Mouse (Mus musculus): ENCODE data around the gene Aldh1a3. TPM values are rescaled to one million over a fixed set of nuclear protein-coding genes. Genes with fewer than 3 reads are reported as not detected.

Gene Aldh1a3
- polyA plus RNA-seq, 1 experiment from 2014 or later: 29.6 TPM

DNA sequence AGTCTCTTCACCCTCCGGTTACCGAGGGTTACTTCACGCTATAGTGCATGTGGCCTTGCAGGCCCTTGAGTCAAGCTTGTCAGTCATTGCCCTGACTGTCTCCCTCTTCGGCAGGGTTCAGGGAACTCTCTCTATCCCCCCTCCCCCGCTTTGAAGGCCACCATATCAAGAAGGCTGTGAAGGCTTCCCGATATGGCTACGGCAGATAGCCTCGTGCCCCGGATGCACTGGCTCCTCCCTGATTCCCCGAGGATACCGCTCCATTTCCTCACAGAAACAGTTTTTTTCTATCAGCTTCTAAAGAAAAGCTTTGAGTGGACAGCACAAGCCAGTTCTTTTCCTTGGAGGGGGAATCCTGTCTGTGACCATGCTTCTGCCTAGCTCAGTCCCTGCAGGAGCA lies 21.8 kb downstream of the Aldh1a3 start:
- Histone ChIP-seq H3K27me3 (replicated peaks; ENCODE audit: control insufficient read depth, insufficient read depth, low read length) (no peaks in the 10 kb centered on the region), H3K27ac (replicated peaks; ENCODE audit: low read depth, low read length) (no peak overlapping the region), H3K9me3 (ENCODE audit: control insufficient read depth, low read length) (no peaks in the 10 kb centered on the region), H3K9ac (ENCODE audit: low read depth, low read length) (no peak overlapping the region), H3K4me2 (ENCODE audit: low read depth, low read length) (no peak overlapping the region), H3K4me3 (ENCODE audit: low read depth, low read length) (no peak overlapping the region), H3K4me1 (ENCODE audit: control insufficient read depth, insufficient read depth, low read length) (peaks cover 27% of the 10 kb centered on the region), H3K36me3 (ENCODE audit: control insufficient read depth, insufficient read depth, low read length) (no peaks in the 10 kb centered on the region)
- no peak for DNase-seq (ENCODE audit: low spot score)
- no peak for ATAC-seq (ENCODE audit: low read depth)
- WGBS: 57% methylated on average over 11 of the region's 11 CpGs

DNA sequence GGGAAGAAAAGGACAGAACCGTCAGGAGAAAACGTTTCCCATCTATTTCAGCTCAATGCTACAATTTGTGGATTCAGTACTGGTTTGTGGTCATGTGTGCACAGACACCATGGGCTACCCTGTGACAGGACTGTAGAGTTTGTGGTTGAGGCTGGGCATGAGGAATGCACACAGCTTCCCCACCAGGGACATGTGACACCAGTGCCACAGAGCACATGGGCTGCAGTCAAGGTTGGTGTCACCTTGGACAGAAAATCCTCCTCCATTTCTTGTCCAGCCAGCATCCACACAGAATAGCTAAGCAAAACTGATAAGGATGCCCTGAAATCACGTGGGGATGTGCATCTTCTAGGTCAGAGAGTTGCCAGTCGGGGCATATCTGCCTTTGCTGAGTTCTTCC lies 22.5 kb downstream of the Aldh1a3 start:
- H3K9me3 ChIP-seq (ENCODE audit: control insufficient read depth, low read length): no peaks in the 10 kb centered on the region

DNA sequence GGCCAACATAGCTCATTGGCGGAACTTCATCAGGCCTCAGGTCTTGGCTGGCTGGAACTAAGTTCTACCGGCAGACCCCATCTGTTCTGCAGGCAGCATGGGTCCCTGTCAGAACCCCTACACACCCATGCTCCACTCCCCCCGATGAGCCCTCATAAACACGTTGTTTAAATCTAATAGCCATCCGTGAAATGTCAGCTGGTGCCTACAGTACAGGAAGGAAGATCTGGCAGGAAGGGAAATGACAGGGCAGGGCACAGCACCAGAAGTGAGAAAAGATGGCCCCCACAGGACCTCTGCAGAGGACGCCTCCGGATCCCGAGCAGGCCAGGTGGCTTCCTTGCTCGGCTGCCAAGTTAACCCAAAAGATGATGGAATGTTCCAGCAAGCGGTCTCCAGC lies 23.2 kb downstream of the Aldh1a3 start:
- H3K4me3 ChIP-seq (ENCODE audit: low read depth, low read length): no peak overlapping the region
- no peak overlapping the region for H3K9ac ChIP-seq (ENCODE audit: low read depth, low read length)
- no peaks in the 10 kb centered on the region for H3K36me3 ChIP-seq (ENCODE audit: control insufficient read depth, insufficient read depth, low read length)
- DNase-seq (ENCODE audit: low spot score): peak; percentile 47
- WGBS: 44% methylated on average over 10 of the region's 10 CpGs
- H3K9me3 ChIP-seq (ENCODE audit: control insufficient read depth, low read length): no peaks in the 10 kb centered on the region
- H3K4me2 ChIP-seq (ENCODE audit: low read depth, low read length): no peak overlapping the region
- ATAC-seq (ENCODE audit: low read depth): peak; percentile 41
- peaks cover 27% of the 10 kb centered on the region for H3K4me1 ChIP-seq (ENCODE audit: control insufficient read depth, insufficient read depth, low read length)
- 0 out of 2 replicates have a peak overlapping the region, but pooled peaks have one; percentile 6 for H3K27ac ChIP-seq (replicated peaks; ENCODE audit: low read depth, low read length)
- H3K27me3 ChIP-seq (replicated peaks; ENCODE audit: control insufficient read depth, insufficient read depth, low read length): no peaks in the 10 kb centered on the region

More for the DNA sequence above, 22.5 kb downstream of the Aldh1a3 start:
- DNase-seq (ENCODE audit: low spot score) (no peak), ATAC-seq (ENCODE audit: low read depth) (no peak)
- WGBS: 68% methylated on average over 4 of the region's 4 CpGs
- Histone ChIP-seq H3K27ac (replicated peaks; ENCODE audit: low read depth, low read length) (no peak overlapping the region), H3K4me2 (ENCODE audit: low read depth, low read length) (no peak overlapping the region), H3K4me1 (ENCODE audit: control insufficient read depth, insufficient read depth, low read length) (peaks cover 27% of the 10 kb centered on the region), H3K27me3 (replicated peaks; ENCODE audit: control insufficient read depth, insufficient read depth, low read length) (no peaks in the 10 kb centered on the region), H3K4me3 (ENCODE audit: low read depth, low read length) (no peak overlapping the region), H3K36me3 (ENCODE audit: control insufficient read depth, insufficient read depth, low read length) (no peaks in the 10 kb centered on the region), H3K9ac (ENCODE audit: low read depth, low read length) (no peak overlapping the region)

DNA sequence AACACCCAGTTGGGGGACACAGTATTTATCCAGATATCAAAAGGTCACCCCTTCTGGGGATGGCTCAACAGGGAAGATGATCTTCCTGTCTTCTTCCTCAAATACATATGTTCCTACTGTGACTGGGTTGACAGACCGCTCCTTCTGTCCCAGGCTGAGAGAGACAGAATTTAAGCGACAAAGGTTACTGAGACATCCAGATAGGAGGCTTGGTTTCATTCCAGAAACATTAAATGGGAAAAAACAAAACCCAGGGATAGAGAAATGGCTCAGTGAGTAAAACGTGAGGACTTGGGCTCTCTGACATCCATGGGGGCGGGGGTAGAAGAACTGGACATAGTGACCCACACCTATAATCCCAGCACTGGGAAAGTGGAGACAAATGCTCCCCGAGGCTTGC lies 24.4 kb downstream of the Aldh1a3 start:
- Histone ChIP-seq H3K27ac (replicated peaks; ENCODE audit: low read depth, low read length) (no peak overlapping the region), H3K4me3 (ENCODE audit: low read depth, low read length) (no peak overlapping the region)

DNA sequence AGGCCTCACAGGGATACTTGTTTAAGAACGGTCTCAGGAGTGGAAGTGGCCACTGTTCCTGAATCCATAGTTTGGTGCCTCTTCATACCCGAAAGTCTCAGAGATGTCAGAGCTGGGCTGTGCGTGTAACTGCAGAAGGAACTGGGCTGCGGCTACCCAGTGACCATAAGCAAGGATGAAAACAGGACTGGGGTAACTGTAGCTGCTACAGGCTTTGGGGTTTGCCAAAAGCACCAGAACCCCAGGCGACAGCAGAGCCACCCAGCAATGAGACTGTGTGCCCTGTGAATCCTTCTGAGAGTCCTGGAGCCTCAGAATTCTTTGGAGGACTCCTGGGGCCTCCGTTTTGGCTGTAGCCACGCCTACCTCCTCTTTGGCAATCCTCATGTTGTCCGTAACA lies 25.7 kb downstream of the Aldh1a3 start:
- H3K9ac ChIP-seq (ENCODE audit: low read depth, low read length): no peak overlapping the region; the same call in 1 of the 2 replicates
- WGBS: 59% methylated on average over 8 of the region's 8 CpGs
- H3K27ac ChIP-seq (replicated peaks; ENCODE audit: low read depth, low read length): no peak overlapping the region
- H3K9me3 ChIP-seq (ENCODE audit: control insufficient read depth, low read length): no peaks in the 10 kb centered on the region
- no peak overlapping the region for H3K4me3 ChIP-seq (ENCODE audit: low read depth, low read length)
- H3K27me3 ChIP-seq (replicated peaks; ENCODE audit: control insufficient read depth, insufficient read depth, low read length): no peaks in the 10 kb centered on the region
- H3K36me3 ChIP-seq (ENCODE audit: control insufficient read depth, insufficient read depth, low read length): no peaks in the 10 kb centered on the region
- H3K4me2 ChIP-seq (ENCODE audit: low read depth, low read length): no peak overlapping the region
- DNase-seq (ENCODE audit: low spot score) (no peak), ATAC-seq (ENCODE audit: low read depth) (no peak)
- peaks cover 27% of the 10 kb centered on the region for H3K4me1 ChIP-seq (ENCODE audit: control insufficient read depth, insufficient read depth, low read length)

More for the DNA sequence above, 24.4 kb downstream of the Aldh1a3 start:
- no peaks in the 10 kb centered on the region for H3K36me3 ChIP-seq (ENCODE audit: control insufficient read depth, insufficient read depth, low read length)
- peaks cover 27% of the 10 kb centered on the region for H3K4me1 ChIP-seq (ENCODE audit: control insufficient read depth, insufficient read depth, low read length)
- no peak overlapping the region for H3K4me2 ChIP-seq (ENCODE audit: low read depth, low read length)
- 85% methylated on average over 5 of the region's 5 CpGs for WGBS
- H3K9ac ChIP-seq (ENCODE audit: low read depth, low read length): no peak overlapping the region
- no peak for DNase-seq (ENCODE audit: low spot score)
- ATAC-seq (ENCODE audit: low read depth): no peak
- H3K9me3 ChIP-seq (ENCODE audit: control insufficient read depth, low read length): no peaks in the 10 kb centered on the region
- H3K27me3 ChIP-seq (replicated peaks; ENCODE audit: control insufficient read depth, insufficient read depth, low read length): no peaks in the 10 kb centered on the region

DNA sequence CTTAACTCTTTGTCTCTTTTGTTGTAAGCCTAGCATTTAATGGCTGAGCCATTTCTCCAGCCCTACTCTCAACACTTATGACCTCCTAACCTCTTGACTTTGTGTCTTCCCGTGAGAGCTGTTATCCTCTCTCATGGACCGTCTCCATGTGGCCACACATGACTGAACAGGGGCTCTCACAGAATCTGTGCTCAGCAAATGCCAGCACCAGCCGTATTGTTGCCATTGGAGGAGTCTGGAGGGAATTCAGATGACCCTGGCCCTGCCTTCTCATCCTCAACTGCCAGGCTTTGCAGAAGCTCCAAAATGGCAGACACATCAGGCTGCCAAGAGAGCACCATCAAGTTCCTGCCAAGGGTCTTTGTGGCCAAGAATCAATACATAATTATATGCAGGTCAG lies 30.0 kb downstream of the Aldh1a3 start:
- H3K4me2 ChIP-seq (ENCODE audit: low read depth, low read length): no peak overlapping the region
- DNase-seq (ENCODE audit: low spot score) (no peak), ATAC-seq (ENCODE audit: low read depth) (no peak)
- H3K4me1 ChIP-seq (ENCODE audit: control insufficient read depth, insufficient read depth, low read length): no peaks in the 10 kb centered on the region; the same call in 1 of the 2 replicates
- no peaks in the 10 kb centered on the region for H3K9me3 ChIP-seq (ENCODE audit: control insufficient read depth, low read length)
- no peak overlapping the region for H3K27ac ChIP-seq (replicated peaks; ENCODE audit: low read depth, low read length)
- no peaks in the 10 kb centered on the region for H3K27me3 ChIP-seq (replicated peaks; ENCODE audit: control insufficient read depth, insufficient read depth, low read length)
- H3K9ac ChIP-seq (ENCODE audit: low read depth, low read length): no peak overlapping the region
- H3K4me3 ChIP-seq (ENCODE audit: low read depth, low read length): no peak overlapping the region
- H3K36me3 ChIP-seq (ENCODE audit: control insufficient read depth, insufficient read depth, low read length): no peaks in the 10 kb centered on the region
- 61% methylated on average over 3 of the region's 3 CpGs for WGBS

DNA sequence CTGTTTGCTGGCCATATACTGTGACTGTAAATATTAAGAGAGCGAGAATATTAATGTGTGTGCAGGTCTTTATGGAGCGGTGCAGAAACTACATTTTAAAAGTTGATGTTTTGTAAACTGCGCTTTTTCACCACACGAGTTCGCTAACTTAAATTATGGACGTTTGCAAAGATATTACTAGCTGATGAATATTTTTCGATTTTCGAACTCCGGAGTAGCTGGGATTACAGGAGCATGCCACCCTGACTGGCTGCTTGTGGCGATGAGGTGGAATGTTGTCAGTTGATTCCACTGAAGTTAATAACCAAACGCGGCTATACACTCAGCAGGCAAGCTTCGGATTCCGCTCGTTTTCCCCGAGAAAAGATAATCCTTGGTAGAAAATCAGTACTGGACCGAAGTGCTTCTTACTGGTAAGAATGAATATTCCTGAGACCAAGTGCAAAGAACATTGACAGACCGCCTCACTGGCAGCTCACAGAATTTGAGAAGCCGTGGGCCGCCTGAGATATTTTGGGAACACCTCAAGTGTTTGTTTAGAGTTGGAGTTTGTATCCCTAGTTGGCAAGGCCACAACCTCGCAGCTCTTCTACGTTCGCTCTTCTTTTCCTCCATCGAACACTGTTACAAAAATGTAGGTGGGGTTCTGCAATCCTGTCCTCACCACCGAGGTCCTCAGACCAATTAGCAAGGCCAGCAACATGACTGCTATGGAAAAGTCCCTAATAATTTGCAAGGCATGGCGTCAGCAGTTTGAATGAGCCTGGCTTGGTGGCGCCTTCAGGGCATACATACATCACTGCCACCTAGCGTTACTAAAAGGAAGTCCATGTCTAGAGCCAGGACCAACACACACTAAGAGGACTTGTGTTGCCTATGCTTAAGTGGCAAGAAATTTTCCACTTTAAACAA lies 38.4 kb downstream of the Aldh1a3 start:
- Histone ChIP-seq H3K4me2 (ENCODE audit: low read depth, low read length) (peak overlapping the region; percentile 96), H3K4me1 (ENCODE audit: control insufficient read depth, insufficient read depth, low read length) (no peaks in the 10 kb centered on the region), H3K9me3 (ENCODE audit: control insufficient read depth, low read length) (no peaks in the 10 kb centered on the region), H3K27me3 (replicated peaks; ENCODE audit: control insufficient read depth, insufficient read depth, low read length) (no peaks in the 10 kb centered on the region), H3K27ac (replicated peaks; ENCODE audit: low read depth, low read length) (peak overlapping the region; percentile 55), H3K4me3 (ENCODE audit: low read depth, low read length) (peak overlapping the region; percentile 75), H3K36me3 (ENCODE audit: control insufficient read depth, insufficient read depth, low read length) (no peaks in the 10 kb centered on the region), H3K9ac (ENCODE audit: low read depth, low read length) (peak overlapping the region; percentile 91)
- 12% methylated on average over 28 of the region's 28 CpGs for WGBS
- peak; percentile 93 for DNase-seq (ENCODE audit: low spot score)
- peak; percentile 84 for ATAC-seq (ENCODE audit: low read depth)

DNA sequence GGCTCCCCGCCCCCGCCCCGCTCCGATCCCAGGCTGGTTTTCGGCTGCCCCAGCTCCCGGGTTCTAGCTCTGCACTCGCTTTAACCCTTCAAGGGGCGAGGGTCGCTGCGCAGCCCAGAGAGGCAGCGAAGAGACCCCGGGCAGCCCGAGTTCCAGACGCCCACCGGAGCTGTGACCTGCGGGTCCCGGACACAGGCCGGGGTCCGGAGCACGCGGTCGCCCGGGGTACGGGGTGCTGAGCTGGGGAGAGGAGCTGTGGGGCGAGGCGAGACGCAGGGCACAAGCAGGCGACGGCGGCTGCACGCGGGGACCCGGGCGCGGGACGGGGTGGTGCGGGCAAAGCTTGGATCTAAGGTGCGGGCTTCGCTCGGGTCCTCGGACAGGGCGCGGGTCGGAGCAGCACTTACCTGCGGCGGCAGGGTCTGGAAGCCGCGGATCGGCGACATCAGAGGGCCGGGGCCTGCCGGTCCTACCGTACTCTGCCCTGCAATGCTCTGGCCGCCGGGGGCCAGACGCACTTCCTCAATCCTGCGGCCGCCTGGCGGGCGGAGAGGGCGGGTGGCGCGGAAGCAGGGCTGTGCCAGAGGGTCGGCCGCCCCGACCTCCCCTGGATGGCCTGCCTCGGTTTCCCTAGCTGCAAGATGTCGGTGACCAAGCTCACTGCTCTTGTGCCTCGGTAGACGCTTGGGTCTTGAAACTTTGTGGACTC lies 39.4 kb downstream of the Aldh1a3 start, which contains the start of gene Lrrk1:
TSS of gene Lrrk1 (minus strand) at position 538 of the 709 bp plus-strand sequence.
- Histone ChIP-seq H3K36me3 (ENCODE audit: control insufficient read depth, insufficient read depth, low read length) (no peaks in the 10 kb centered on the region), H3K27me3 (replicated peaks; ENCODE audit: control insufficient read depth, insufficient read depth, low read length) (no peaks in the 10 kb centered on the region), H3K27ac (replicated peaks; ENCODE audit: low read depth, low read length) (peak within 1 kb of the TSS; percentile 55), H3K9ac (ENCODE audit: low read depth, low read length) (peak within 1 kb of the TSS; percentile 91), H3K4me3 (ENCODE audit: low read depth, low read length) (peak within 1 kb of the TSS; percentile 75), H3K9me3 (ENCODE audit: control insufficient read depth, low read length) (no peaks in the 10 kb centered on the region), H3K4me2 (ENCODE audit: low read depth, low read length) (peak within 1 kb of the TSS; percentile 96), H3K4me1 (ENCODE audit: control insufficient read depth, insufficient read depth, low read length) (no peaks in the 10 kb centered on the region)
- DNase-seq (ENCODE audit: low spot score) (peak; percentile 65), ATAC-seq (ENCODE audit: low read depth) (peak; percentile 79)
- 1% methylated on average over 49 of the region's 70 CpGs for WGBS
